Mouse (Mus musculus): ENCODE measurements at regions not wholly inside any gene's neighbourhood (a gene's known extent, or its start where the extent isn't known, plus 50 kb on each side); places are given as distances from the start of the nearest gene placed in this dataset.

- no peak for TF ChIP-seq POLR2A (IDR thresholded peaks at IDR 0.05; ENCODE audit: insufficient read depth, low read depth, low read length)
- no peak for TF ChIP-seq CTCF (IDR thresholded peaks at IDR 0.05)
These were observed 208.5 kb upstream of the Tlr4 start for GRCm38 (mm10) chr4:66618811-66619440.
